Mouse (Mus musculus): Measurements from ENCODE around the gene Zbtb9. TPM values are rescaled to one million over a fixed set of nuclear protein-coding genes. Genes with fewer than 3 reads are reported as not detected.
A peak's percentile ranks its signal among the peaks of the same experiment; 100 is the strongest.

Zbtb9 gene
- total RNA-seq, 2 experiments from 2014 or later, result 16.3 to 18.3 TPM

- DNase-seq (ENCODE audit: extremely low spot score in 1 of 2, low spot score in 2 of 2), result no peak
- Histone ChIP-seq H3K4me3 (no peak overlapping the region), H3K27ac (no peak overlapping the region)
- intact Hi-C loops (cut with DNase I), result no loop called here
- TF ChIP-seq CTCF (IDR thresholded peaks at IDR 0.05), result no peak
Observed at GRCm38 (mm10) chr17:26979426-26979825, 6.5 kb downstream of the Zbtb9 start.

- peak overlapping the region; percentile 64; the same call in 1 of the 2 replicates for H3K27ac ChIP-seq
- H3K4me3 ChIP-seq, result no peak overlapping the region
- no peak for DNase-seq (ENCODE audit: extremely low spot score in 1 of 2, low spot score in 2 of 2)
- intact Hi-C loops (cut with DNase I), result no loop called here
- no peak for TF ChIP-seq CTCF (IDR thresholded peaks at IDR 0.05)
Observed at GRCm38 (mm10) chr17:26981050-26981449, 8.1 kb downstream of the Zbtb9 start.

GRCm38 (mm10) chr17:26983382-26983781 lies 10.4 kb downstream of the Zbtb9 start:
- Histone ChIP-seq H3K27ac (no peak overlapping the region), H3K4me3 (no peak overlapping the region)
- intact Hi-C loops (cut with DNase I), result no loop called here
- DNase-seq (ENCODE audit: extremely low spot score in 1 of 2, low spot score in 2 of 2), result no peak
- TF ChIP-seq CTCF (IDR thresholded peaks at IDR 0.05), result no peak

- Histone ChIP-seq H3K4me3 (no peak overlapping the region), H3K27ac (no peak overlapping the region)
- no peak for DNase-seq (ENCODE audit: extremely low spot score in 1 of 2, low spot score in 2 of 2)
- no peak for TF ChIP-seq CTCF (IDR thresholded peaks at IDR 0.05)
- intact Hi-C loops (cut with DNase I), result no loop called here
Observed at GRCm38 (mm10) chr17:26985503-26986179, 12.7 kb downstream of the Zbtb9 start.

- intact Hi-C loops (cut with DNase I), result no loop called here
- no peak for TF ChIP-seq CTCF (IDR thresholded peaks at IDR 0.05)
- no peak overlapping the region for H3K27ac ChIP-seq
- no peak overlapping the region for H3K4me3 ChIP-seq
- no peak for DNase-seq (ENCODE audit: extremely low spot score in 1 of 2, low spot score in 2 of 2)
Observed at GRCm38 (mm10) chr17:26990521-26990920, 17.6 kb downstream of the Zbtb9 start.

GRCm38 (mm10) chr17:26994410-26994809 lies 21.4 kb downstream of the Zbtb9 start:
- no peak overlapping the region for H3K4me3 ChIP-seq
- no peak for DNase-seq (ENCODE audit: extremely low spot score in 1 of 2, low spot score in 2 of 2)
- intact Hi-C loops (cut with DNase I), result no loop called here
- TF ChIP-seq CTCF (IDR thresholded peaks at IDR 0.05), result no peak
- H3K27ac ChIP-seq, result no peak overlapping the region

GRCm38 (mm10) chr17:26995006-26995405 lies 22.0 kb downstream of the Zbtb9 start:
- H3K27ac ChIP-seq, result no peak overlapping the region
- H3K4me3 ChIP-seq, result no peak overlapping the region
- intact Hi-C loops (cut with DNase I), result no loop called here
- no peak for DNase-seq (ENCODE audit: extremely low spot score in 1 of 2, low spot score in 2 of 2)
- no peak for TF ChIP-seq CTCF (IDR thresholded peaks at IDR 0.05)

- DNase-seq (ENCODE audit: extremely low spot score in 1 of 2, low spot score in 2 of 2), result no peak
- intact Hi-C loops (cut with DNase I), result no loop called here
- TF ChIP-seq CTCF (IDR thresholded peaks at IDR 0.05), result no peak
- Histone ChIP-seq H3K4me3 (no peak overlapping the region), H3K27ac (no peak overlapping the region)
Observed at GRCm38 (mm10) chr17:26995562-26995961, 22.6 kb downstream of the Zbtb9 start.

GRCm38 (mm10) chr17:26997661-26998060 lies 24.7 kb downstream of the Zbtb9 start:
- intact Hi-C loops (cut with DNase I), result no loop called here
- H3K4me3 ChIP-seq, result no peak overlapping the region
- no peak for TF ChIP-seq CTCF (IDR thresholded peaks at IDR 0.05)
- no peak overlapping the region for H3K27ac ChIP-seq
- DNase-seq (ENCODE audit: extremely low spot score in 1 of 2, low spot score in 2 of 2), result no peak

GRCm38 (mm10) chr17:26998283-26998682 lies 25.3 kb downstream of the Zbtb9 start:
- intact Hi-C loops (cut with DNase I), result no loop called here
- H3K27ac ChIP-seq, result no peak overlapping the region
- no peak for DNase-seq (ENCODE audit: extremely low spot score in 1 of 2, low spot score in 2 of 2)
- TF ChIP-seq CTCF (IDR thresholded peaks at IDR 0.05), result no peak
- H3K4me3 ChIP-seq, result no peak overlapping the region

GRCm38 (mm10) chr17:26999996-27000395 lies 27.0 kb downstream of the Zbtb9 start:
- peak in 1 of 2 experiments; percentile 64 for DNase-seq (ENCODE audit: extremely low spot score in 1 of 2, low spot score in 2 of 2)
- H3K27ac ChIP-seq, result no peak overlapping the region
- no peak overlapping the region for H3K4me3 ChIP-seq
- no peak for TF ChIP-seq CTCF (IDR thresholded peaks at IDR 0.05)
- intact Hi-C loops (cut with DNase I), result no loop called here

- intact Hi-C loops (cut with DNase I), result no loop called here
- H3K4me3 ChIP-seq, result no peak overlapping the region
Observed at GRCm38 (mm10) chr17:27001151-27001550, 28.2 kb downstream of the Zbtb9 start.

GRCm38 (mm10) chr17:27001889-27002288 lies 28.9 kb downstream of the Zbtb9 start:
- peak; percentile 56 for TF ChIP-seq CTCF (IDR thresholded peaks at IDR 0.05)
- no peak overlapping the region for H3K4me3 ChIP-seq
- H3K27ac ChIP-seq, result no peak overlapping the region
- DNase-seq (ENCODE audit: extremely low spot score in 1 of 2, low spot score in 2 of 2), result no peak
- intact Hi-C loops (cut with DNase I), result no loop called here

More at GRCm38 (mm10) chr17:27001151-27001550, 28.2 kb downstream of the Zbtb9 start:
- peak; percentile 17 for TF ChIP-seq CTCF (IDR thresholded peaks at IDR 0.05)
- H3K27ac ChIP-seq, result no peak overlapping the region
- DNase-seq (ENCODE audit: extremely low spot score in 1 of 2, low spot score in 2 of 2), result no peak

All from left cerebral cortex, adult 2 months (tissue).